Mouse (Mus musculus) adrenal gland, postnatal 10 days (tissue): ENCODE measurements around the gene Cend1. TPM values are rescaled to one million over a fixed set of nuclear protein-coding genes. Genes with fewer than 3 reads are reported as not detected.

Experiments used
- DNase-seq: peaks from one replicate; pipeline ENCODE4 v3.0.0; 2021; ENCODE audit warnings: mixed read lengths
- total RNA-seq, 2 experiments: library from RNA; stranded (reverse); gene quantifications; 2 replicates each; pipeline ENCODE4 v1.2.3; 2021

Gene Cend1
- total RNA-seq, 2 experiments from 2014 or later: 2.5 to 6.4 TPM

- DNase-seq: peak; percentile 85
These were observed 14.5 kb upstream of the Cend1 start, which contains the start of gene Pidd1 for GRCm38 (mm10) chr7:141443828-141444237. TSS of gene Pidd1 (minus strand) at chr7:141444025.

DNA sequence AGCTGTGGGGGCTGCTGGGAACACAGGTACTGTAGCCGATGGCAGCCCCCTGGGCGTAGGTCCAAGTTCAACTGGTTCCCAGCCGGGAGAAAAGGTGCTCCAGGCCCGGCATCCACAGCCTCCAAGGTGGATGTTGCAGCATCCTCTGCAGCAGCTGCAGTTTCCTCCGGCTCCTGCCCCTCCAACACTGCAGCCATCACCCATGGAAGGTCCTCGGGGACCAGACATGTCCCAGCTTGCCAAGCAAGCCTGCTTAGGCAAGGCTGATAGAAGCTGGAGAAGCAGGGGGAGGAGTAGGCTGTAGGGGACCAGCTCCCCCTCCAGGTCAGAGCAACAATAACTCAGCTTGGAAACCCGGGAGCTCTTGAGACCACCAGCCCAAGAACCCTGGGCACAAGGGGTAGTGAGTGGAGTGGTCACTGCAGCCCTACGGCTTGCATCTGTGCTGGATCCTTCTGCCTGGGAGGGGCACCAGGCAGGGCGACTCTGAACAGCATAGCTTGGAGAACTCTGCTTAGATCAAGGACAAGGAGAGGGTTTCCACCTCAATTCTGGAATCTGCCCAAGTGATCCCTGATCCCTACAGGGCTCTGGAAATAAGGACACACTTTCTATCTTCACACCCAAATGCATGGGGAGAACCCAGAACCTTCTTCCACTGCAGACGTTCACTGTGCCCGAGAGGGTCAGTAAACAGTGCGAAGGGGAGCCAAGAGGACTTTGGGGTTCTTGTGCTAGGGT, 14.0 kb upstream of the Cend1 start:
- DNase-seq: peak; percentile 52

- no peak for DNase-seq
These were observed 12.9 kb upstream of the Cend1 start for GRCm38 (mm10) chr7:141442199-141442598.

GRCm38 (mm10) chr7:141441460-141441859, 12.2 kb upstream of the Cend1 start:
- DNase-seq: no peak

DNA sequence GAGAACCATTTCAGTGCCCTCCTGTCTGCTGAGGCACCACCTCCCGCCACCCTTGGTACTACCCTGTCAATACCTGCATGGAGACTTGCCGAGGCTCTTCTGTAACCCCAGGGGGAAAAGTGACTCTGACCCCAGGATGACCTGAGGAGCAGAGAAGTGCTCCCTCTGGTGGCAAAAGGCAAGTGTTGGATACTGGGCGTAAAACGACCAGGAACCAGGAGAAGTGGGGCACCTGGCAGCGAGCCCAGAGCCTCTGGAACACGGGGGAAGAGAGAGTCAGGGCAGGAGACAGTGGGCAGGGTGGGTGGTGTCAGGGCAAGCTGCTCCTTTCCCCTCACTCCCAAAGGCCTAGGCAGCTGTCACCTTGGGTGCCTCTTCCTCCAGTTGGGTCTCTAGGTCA, 11.3 kb upstream of the Cend1 start:
- peak; percentile 78 for DNase-seq

DNA sequence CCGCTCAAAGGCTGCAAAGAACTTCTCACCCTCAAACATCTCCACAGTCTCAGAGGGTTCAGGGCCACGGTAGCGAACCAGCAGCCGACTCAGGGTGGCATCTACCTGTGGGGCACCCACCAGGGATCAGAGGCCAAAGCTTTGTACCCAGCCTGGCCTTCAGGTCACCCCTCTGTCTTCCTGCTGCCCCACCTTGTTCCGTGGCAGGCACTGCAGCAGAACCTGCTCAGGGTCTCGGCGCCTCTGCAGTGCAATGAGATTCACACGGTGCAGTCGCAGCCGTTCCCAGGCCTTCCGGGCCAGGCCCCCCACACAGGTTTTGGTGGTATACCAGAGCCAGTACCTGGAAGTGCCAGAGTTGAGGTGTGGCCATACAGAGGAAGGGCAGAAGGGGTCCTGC, 10.5 kb upstream of the Cend1 start:
- no peak for DNase-seq

- DNase-seq: no peak
These were observed 9.9 kb upstream of the Cend1 start for GRCm38 (mm10) chr7:141439140-141439679.

DNA sequence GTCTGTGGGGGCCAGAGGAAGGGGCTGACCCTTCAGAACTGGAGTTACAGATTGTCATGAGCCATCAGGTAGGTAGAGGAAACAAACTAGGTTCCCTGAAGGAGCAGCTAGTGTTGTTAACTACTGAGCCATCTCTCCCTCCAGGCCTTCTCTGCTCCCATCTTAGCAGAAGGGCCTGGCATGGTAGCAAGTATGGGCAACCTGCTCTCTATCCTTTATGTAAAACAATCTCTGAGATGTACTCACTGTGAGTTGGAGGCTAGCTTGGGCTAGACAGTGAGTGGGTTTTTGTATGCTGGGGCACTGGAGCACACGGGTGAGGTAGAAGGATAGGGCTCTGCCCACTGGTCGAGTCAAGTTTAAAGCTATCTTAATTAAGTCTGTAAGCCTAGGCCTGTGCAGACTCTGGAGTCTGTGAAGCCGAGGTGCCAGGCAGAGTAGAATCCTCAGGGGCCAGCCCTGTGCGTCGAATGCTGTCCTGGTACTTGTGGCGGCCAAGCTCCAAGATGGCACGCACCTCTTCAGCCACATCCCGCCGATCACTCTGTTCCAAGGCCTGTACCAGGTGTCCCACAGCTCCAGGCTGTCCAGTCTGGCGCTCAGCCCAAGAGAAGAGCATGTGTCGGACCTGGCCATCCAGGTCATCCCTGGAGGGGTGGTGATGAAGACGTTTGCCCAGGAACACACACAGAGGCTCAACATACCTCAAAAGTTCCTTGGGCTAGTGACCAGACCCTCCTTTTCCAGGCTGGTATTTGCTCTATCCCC, 9.1 kb upstream of the Cend1 start:
- DNase-seq: no peak

DNA sequence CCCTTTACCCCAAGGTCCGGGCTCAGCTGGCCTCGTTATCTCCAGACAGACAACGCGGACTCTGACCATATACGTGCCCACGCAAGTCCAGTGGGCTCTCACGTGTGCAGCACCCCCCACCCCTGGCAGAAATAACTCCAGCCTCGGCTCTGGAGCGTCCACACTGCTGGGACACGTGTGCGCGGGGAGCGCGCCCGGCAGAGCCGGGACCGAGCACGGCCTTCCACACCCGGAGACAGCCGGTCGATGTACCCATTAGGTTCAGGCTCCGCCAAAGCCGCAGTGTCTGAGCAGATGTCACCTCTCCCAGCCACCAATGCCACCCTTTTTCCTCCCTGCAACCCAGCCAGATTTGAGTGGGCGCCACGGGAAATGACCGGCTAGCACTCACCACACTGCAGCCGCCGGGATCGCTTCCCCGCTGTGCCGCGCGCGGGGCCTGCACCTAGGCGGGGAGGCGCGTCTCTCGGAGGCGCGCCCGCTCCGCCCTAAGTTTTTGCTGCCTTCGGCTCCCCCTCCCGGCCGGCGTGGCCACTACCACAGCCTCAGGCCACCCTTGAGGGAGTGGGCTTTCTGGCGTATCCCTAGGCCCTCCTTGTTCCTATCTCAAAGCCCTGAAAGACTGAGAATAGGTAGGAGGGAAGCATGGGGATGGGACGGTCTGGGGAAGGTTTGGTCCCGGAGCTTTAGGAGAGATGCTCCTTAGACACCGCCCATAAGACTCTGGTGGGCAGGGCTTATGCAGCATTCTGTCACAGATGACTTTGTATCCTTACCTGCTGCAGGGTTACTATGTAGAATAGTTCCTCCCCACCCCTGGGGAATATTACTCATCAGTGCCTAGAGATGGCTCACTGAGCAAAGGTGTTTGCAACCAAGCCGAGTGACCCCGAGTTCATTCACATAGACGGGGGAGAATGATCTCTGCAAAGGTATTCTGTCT, 8.2 kb upstream of the Cend1 start, which contains the start of gene Slc25a22:
Gene Slc25a22, minus strand, starts transcription at position 715 of the 943 bp plus-strand sequence.
- peak; percentile 90 for DNase-seq

DNA sequence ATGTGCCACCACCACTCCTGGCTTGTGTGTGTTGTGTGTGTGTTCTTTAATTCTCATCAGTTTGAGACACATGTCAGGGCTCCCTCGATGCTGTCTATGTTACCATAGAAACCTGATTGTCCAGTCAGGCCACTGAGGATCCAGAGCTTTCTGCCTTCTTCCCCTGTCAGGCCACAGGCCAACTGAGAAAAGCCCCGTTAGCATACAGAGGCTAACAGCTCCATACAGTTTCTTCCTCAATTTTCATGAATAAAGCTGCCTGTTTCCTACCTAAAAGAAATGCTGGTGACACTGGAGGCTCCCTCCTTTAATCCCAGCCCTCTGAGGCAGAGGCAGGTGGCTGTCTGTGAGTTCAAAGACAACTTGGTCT, 7.2 kb upstream of the Cend1 start:
- no peak for DNase-seq

DNA sequence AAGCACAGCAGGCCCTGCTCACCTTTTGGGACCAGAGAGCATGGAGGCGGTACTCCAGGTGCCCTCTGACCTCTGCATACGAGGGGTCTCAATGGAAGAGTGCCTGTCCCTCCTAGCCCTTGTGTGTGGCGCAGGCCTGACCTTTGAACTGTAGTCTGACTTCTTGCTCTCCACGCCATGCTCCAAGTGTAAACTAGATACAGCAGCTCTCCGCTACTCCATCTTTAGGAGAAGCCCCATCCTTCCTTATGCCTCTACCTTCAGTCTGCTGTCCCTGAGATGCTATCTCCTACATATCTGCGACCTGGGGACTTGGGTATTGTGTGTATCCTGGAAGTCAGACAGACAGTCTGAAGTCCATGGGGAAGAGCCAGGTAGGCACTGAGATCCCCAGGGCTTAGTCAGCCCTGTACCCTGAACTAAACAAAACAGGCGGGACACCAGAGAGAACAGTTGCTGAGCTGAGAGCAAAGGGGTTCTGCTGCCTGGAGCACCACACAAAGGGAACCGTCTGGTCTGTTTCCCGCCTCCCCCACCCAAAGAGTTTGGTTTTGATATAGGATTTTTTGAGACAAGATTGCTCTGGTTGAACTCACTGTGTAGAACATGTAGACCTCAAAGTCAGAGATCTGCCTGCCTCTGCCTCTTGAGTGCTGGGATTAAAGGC, 6.7 kb upstream of the Cend1 start:
- DNase-seq: no peak

DNA sequence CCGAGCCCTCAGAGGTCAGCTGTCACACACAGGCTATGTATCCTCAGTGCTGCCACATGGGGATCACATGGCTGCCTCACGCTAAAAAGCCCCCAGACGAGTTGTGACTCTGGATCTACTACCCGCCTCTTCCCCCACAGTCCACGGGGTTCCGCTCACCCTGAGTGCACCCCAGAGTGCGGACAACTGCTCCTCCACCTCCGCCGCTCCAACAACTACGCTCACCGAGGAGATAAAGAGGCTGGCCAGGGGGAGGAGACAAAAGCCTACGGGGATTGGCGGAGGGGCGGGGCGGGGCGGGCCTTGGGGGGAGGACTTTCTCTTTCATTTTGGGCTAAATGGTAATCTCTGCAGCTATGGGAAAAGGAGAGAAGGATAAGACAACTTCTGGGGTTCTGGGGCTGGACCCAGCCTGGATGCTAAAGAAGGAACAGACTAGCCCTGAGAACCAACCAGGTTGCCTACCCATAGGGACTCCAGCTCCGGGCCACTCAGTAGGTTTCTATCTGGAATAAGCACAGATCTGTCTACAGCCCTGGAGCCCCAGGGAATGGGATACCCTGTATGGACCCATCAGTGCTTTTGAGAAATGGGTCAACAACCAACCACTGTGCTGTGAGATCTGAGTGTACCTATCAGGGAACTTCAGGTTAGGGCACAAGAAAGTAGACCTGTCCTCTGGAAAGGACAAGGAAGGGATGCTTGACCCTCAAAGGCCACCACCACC, 6.0 kb upstream of the Cend1 start:
- peak; percentile 82 for DNase-seq

- peak; percentile 73 for DNase-seq
These were observed 5.2 kb upstream of the Cend1 start for GRCm38 (mm10) chr7:141434464-141434863.

- DNase-seq: no peak
These were observed 4.5 kb upstream of the Cend1 start for GRCm38 (mm10) chr7:141433517-141434400.

GRCm38 (mm10) chr7:141432741-141433516, 3.6 kb upstream of the Cend1 start:
- DNase-seq: peak; percentile 87

DNA sequence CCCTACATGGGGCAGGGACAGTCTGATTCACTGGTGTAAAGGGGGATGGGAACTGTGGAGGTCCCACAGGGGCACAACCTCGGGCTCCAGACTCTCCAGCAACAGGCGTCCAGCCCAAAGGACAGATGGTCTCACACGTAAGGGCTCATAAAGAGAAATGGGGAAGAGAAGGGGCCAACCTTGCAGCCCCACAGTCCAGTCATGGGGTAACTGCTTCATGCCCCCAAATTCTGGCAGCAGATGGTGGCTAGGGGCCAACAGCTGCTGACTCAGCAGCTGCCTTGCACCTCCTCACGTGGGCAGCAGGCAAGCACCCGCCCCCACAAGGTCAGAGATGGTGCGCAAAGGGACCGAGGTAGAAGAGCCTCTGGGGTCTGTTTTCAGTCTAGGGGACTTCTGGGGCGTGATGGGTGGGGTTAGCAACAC, 2.9 kb upstream of the Cend1 start:
- peak; percentile 88 for DNase-seq

DNA sequence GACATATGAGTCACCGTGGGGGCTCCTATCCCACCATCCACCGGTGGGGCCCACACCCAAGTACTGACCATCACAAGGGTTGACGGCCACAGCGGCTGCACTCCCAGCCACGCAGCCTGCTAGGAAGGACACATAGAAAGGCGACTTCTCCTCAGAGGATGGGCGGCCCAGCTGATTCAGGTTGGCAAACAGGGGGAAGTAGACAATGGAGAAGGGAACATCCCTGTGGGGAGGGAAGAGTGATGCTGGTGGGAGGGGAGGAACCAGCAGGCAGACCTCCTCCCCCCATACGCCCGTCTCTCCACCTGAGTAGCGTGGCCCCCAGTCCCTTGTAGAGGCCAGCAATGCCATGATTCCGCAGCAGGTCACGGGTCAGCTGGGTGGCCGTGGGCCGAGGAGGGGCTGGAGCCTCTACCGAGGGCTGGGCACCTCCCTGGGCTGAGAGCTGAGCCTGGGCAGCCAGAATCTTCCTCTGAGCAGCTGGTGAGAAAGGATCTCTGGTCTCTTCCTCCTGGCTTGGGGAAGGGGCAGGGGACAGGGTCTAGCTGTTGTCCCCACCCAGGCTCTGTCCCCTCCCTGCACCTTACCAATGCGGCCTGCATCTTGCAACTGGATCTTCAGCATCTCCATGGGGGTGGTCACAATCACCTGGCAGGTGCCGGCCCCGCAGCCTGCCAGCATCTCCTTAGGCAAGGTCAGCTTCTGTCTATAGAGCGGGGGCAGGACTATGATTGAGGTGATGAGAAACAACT, 2.3 kb upstream of the Cend1 start:
- no peak for DNase-seq

DNA sequence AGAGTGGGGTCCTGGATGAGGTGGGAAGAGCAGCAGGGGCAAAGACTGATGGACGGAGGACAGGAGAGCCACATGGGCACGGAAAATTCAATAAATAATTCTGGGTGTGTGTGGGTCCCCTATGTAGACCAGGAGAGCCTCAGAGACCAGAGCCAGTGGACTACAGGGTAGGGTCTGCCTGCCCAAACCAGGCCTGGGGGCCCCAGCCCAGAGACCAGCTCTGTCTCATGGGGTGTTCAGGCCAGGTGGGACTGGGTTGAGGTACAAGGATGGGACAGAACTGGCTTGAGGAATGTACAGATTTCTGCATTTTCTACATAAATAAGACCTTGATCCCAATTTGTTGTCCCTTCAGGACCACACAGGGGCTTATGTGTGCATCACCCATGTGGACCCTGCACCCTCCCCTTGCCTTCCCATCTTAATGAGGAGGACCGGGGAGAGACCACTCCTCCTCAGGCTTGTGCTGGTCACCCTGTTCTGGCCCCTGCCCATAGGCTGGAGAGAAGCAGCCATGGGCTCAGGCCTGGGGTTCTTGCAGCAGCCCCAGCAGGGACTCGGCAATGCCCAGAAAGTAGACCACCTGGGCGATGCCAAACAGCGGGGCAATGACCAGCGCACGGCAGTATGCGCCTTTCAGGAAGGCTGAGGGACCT, 1.4 kb upstream of the Cend1 start:
- DNase-seq: no peak
